Mouse (Mus musculus) activated CD4-positive, CD25-positive, alpha-beta regulatory T cell, adult 9 weeks (primary cell): ENCODE results near the gene Hes3. TPM values are rescaled to one million over a fixed set of nuclear protein-coding genes. Genes with fewer than 3 reads are reported as not detected.

Experiments
- polyA plus RNA-seq: library from polyadenylated mRNA; unstranded; fragments of 100-300 nt; shearing (Covaris generic); gene quantifications from one replicate; pipeline ENCODE4 v1.2.1, GENCODE M21; 2017

Gene Hes3
- not detected for polyA plus RNA-seq

GRCm38 (mm10) chr4:152291562-152291961 is at the start of gene Hes3:
Gene Hes3, minus strand, starts transcription at chr4:152291662.

GRCm38 (mm10) chr4:152338419-152339292 is 47.2 kb upstream of the Hes3 start, which contains the start of gene Chd5:
Gene Chd5, plus strand, starts transcription at chr4:152338651.

DNA sequence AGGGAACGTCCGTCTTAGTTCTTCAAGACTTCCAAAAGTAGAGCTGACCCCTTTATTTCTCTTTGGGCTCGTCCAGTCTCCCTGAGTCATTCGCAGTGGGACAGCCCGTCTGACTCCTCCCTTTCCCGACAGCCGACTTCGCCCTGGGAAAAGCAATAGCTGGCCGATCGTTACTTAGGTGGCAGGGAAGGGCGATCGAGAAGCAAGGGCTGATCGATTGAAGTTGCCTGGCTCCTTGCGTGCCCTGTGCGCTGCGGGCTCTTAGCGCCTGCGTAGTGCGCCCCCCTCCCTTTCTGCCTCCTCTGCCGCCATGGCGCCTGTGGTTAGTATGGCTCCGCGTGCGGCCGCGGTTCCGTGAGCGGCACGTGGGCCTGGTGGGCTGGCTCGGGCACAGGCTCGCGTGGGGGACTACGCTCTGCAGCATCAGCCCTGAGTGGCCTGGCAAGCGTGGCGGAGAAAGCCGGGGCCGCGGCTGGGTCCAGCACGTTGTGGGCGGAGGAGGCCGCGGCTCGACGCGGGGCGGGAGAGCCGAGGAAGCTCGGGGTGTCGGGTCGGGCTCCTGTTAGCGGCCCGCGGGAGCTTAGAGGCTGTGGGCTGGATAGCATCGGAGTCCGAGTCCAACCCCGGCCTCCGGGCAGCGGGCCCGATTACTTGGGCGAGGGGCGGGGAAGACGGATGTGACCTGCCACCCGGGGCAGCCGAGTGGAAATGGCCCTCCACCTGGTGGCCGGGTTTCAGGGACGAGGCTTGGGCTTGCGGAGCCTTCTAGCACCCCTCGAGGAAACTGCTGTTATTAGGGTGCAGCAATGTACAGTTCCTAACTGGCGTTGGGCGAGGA is 34.3 kb upstream of the Hes3 start, which contains the start of gene Rpl22:
TSS of gene Rpl22 (plus strand) at position 169 of the 838 bp plus-strand sequence.

DNA sequence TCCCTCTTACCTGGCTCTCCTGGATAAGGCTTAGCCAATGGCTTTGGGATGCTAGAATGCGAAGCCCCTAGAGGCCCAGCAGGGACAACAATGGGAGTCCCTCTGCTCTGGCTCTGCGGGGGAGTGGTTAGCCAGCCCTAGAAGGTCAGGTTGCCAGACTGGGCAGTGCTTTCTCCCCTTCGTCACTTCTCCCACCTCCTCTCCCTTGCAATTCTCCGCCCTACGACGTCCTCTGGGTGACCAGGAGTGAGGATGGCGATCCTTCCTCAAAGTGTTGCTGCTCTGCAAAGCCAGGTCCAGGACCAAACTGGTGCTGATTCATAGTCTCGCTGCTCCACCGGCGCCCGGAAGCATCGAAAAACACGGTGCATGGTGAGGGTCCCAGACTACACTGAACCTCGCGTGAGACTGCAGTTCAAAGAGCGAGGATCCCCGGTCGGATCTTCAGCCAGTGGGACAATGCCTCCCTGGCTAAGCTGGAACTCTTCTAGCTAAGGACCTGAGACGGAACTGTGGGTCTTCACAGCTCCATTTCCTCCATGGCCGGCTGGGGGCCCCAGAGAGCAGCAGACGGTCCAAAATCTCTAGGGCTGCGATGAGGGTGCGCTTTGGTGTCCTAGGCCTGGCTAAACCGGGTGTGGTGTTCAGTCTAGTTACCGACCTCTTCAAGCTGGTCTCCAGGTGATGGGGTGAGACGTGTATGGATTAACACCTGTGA is 27.2 kb upstream of the Hes3 start, which contains the start of gene Rnf207:
TSS of gene Rnf207 (minus strand) at position 477 of the 718 bp plus-strand sequence.

DNA sequence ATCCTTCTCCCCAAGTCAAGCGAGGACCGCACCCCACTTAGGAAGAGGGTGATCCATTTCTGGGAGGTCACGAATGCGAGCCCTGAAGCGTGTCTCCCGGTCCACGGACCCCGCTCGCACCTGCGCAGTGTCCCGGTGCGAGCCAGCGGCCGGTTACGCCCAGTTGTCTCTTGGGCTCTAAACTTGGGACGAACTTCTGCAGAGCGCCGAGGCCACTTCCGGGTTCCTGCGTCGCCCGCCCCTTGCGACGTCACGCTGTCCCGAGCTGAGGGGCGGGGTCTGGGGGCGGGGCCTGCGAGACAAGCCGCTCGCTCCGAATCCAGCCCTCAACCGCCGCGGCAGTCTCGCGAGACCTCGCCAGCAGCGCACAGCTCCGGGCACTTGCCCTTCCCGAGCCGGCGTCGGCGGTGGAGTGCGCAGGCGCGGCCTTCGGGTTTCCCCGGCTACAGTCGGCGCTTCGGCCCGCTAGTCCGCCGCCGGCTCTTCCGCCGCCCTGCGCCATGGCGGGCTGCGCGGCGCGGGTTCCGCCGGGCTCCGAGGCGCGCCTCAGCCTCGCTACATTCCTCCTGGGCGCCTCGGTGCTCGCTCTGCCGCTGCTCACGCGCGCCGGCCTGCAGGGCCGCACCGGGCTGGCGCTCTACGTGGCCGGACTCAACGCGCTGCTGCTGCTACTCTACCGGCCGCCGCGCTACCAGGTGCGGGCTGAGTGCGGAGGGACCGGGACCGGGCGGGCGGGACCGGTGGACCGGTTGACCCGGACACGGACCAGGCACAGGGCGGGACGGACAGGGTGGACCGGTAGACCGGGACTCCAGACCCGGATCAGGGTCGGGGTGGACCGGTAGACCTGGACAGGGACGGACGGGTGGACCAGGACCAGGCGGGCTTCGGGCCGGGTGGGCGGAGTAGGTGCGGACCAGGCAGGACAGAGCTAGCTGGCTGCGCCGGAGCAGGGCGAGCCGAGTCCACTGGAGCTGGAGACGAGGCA is 5.7 kb upstream of the Hes3 start, which contains the start of gene Icmt:
TSS of gene Icmt (plus strand) at position 354 of the 988 bp plus-strand sequence.

DNA sequence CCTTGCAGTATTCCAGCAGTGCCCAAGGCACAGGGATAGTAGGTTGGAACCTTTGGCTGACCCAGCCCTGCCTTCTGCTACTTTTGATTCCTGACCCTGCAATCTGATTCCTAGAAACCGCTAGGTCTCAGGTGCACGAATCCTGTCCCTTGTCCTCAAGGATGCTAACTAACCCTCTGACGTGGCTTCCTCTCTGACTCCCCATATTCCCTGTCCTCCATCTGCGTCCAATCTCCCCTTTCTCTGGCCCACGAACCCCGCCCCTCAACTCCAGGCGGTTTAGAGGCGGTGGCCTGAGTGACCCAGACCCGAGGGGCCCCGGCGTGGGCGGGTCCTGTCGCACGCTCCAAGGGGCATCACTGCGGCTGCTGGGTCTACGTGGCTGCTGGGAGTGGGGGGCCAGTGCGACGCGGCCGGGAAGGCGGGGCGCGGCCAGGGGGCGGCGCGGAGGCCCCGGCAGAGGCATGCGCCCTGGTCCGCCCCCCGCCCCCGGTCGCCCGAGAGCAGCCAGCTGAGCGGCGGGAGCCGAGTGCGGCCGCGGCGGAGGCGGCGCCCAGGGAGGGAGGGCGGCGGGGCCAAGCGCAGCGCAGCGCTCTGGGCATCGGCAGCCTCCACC is 17.7 kb downstream of the Hes3 start, which contains the start of gene Gpr153:
TSS of gene Gpr153 (plus strand) at position 612 of the 616 bp plus-strand sequence.

Other genes starting within 250 kb of the Hes3 start
- 4.3 TPM for gene Plekhg5, start 219.2 kb downstream of the Hes3 start, polyA plus RNA-seq
- gene Tnfrsf25, start 175.7 kb downstream of the Hes3 start, polyA plus RNA-seq: 194 TPM
- gene Espn, start 139.3 kb downstream of the Hes3 start, polyA plus RNA-seq: 17.0 TPM
- gene Hes2, start 132.8 kb downstream of the Hes3 start, polyA plus RNA-seq: not detected
- gene Acot7, start 113.5 kb downstream of the Hes3 start, polyA plus RNA-seq: 149 TPM
- not detected for gene Gpr153, start 17.4 kb downstream of the Hes3 start, polyA plus RNA-seq
- gene Icmt, start 5.6 kb upstream of the Hes3 start, polyA plus RNA-seq: 5.0 TPM
- gene Rnf207, start 27.3 kb upstream of the Hes3 start, polyA plus RNA-seq: 0.59 TPM
- 589 TPM for gene Rpl22, start 34.1 kb upstream of the Hes3 start, polyA plus RNA-seq
- 0.07 TPM for gene Chd5, start 47.0 kb upstream of the Hes3 start, polyA plus RNA-seq
- 0.87 TPM for gene Nphp4, start 185.0 kb upstream of the Hes3 start, polyA plus RNA-seq
- gene Kcnab2, start 186.2 kb upstream of the Hes3 start, polyA plus RNA-seq: 134 TPM